Comparison of ENCODE assay signal across 8 mouse cellular contexts in genomic region chrX:50572191-50573095, GRCm38 (mm10).
A peak's percentile ranks its signal among the peaks of the same experiment; 100 is the strongest.
DNase-seq lines count a peak whose midpoint lies in the region; ATAC-seq and TF ChIP-seq lines count a peak whose summit lies in the region.
"Not testable (repeated sequence)": the region's sequence is repeated elsewhere in the genome, so short reads cannot be mapped to it uniquely, and the experiment has no call there.

No protein-coding gene starts in this region.

- not testable (repeated sequence) for H3K9ac ChIP-seq in heart, adult 2 months (ENCODE audit: low read depth, low read length); hindbrain, embryonic 15.5 days; lung, embryonic 15.5 days

- peak; percentile 75 for ATAC-seq in hindbrain, embryonic 15.5 days (ENCODE audit: low FRiP score, low read depth)
- not testable (repeated sequence) for ATAC-seq in lung, embryonic 15.5 days (ENCODE audit: borderline replicate concordance, extremely low read depth, low FRiP score, low TSS enrichment)

- H3K36me3 ChIP-seq in embryonic facial prominence, embryonic 10.5 days (replicated peaks), result peaks cover 45% of the 10 kb centered on the region
- not testable (repeated sequence) for H3K36me3 ChIP-seq in heart, adult 2 months (ENCODE audit: control insufficient read depth, insufficient read depth, low read length); hindbrain, embryonic 15.5 days; lung, embryonic 15.5 days

- TF ChIP-seq CTCF in heart, adult 2 months (IDR thresholded peaks at IDR 0.05), result peak; percentile 63

- WGBS in embryonic facial prominence, embryonic 10.5 days, result 72% methylated on average over 14 of the region's 14 CpGs
- 60% methylated on average over 14 of the region's 14 CpGs for WGBS in heart, adult 2 months
- 73% methylated on average over 14 of the region's 14 CpGs for WGBS in hindbrain, embryonic 15.5 days
- 66% methylated on average over 13 of the region's 14 CpGs for WGBS in lung, embryonic 15.5 days

- H3K9me3 ChIP-seq in embryonic facial prominence, embryonic 10.5 days; hindbrain, embryonic 15.5 days; lung, embryonic 15.5 days: not testable (repeated sequence)

- intact Hi-C loops in heart, adult 2 months (cut with DNase I), result not testable (repeated sequence)

- H3K27ac ChIP-seq in embryonic facial prominence, embryonic 10.5 days (replicated peaks); lung, embryonic 15.5 days: not testable (repeated sequence)
- peak overlapping the region; percentile 61 for H3K27ac ChIP-seq in heart, adult 2 months
- peak overlapping the region; percentile 38; the same call in 1 of the 2 replicates for H3K27ac ChIP-seq in hindbrain, embryonic 15.5 days (replicated peaks)

- not testable (repeated sequence) for TF ChIP-seq POLR2A in heart, adult 2 months (IDR thresholded peaks at IDR 0.05; ENCODE audit: insufficient read depth, low read depth, low read length)

- peak overlapping the region; percentile 35; the same call in 1 of the 2 replicates for H3K4me2 ChIP-seq in hindbrain, embryonic 15.5 days
- H3K4me2 ChIP-seq in lung, embryonic 15.5 days, result peak overlapping the region; percentile 16; the same call in 1 of the 2 replicates

- not testable (repeated sequence) for H3K4me1 ChIP-seq in embryonic facial prominence, embryonic 10.5 days; heart, adult 2 months (ENCODE audit: control insufficient read depth, insufficient read depth, low read length); hindbrain, embryonic 15.5 days (replicated peaks); lung, embryonic 15.5 days

- peak overlapping the region; percentile 16; the same call in 1 of the 2 replicates for H3K4me3 ChIP-seq in embryonic facial prominence, embryonic 10.5 days
- peak overlapping the region; percentile 38 for H3K4me3 ChIP-seq in heart, adult 2 months
- peak overlapping the region; percentile 25 for H3K4me3 ChIP-seq in hindbrain, embryonic 15.5 days
- H3K4me3 ChIP-seq in lung, embryonic 15.5 days, result peak overlapping the region; percentile 24

- TF ChIP-seq EP300 in heart, adult 2 months (IDR thresholded peaks at IDR 0.05; ENCODE audit: insufficient read depth, low read depth, low read length), result not testable (repeated sequence)

- peak; percentile 58 for DNase-seq in Muller cell, postnatal 12 days (ENCODE audit: inconsistent ontology term)
- peak; percentile 49 for DNase-seq in embryonic facial prominence, embryonic 10.5 days (ENCODE audit: low spot score)
- peak in 1 of 2 experiments; percentile 84 for DNase-seq in heart, adult 2 months
- peak; percentile 92 for DNase-seq in layer of hippocampus, adult 9-10 months (ENCODE audit: low spot score)
- peak; percentile 10 for DNase-seq in naive thymus-derived CD4-positive, alpha-beta T cell, adult 2 months (ENCODE audit: low read depth)
- peak; percentile 37 for DNase-seq in testis, postnatal 10 days (ENCODE audit: low spot score)

- not testable (repeated sequence) for H3K27me3 ChIP-seq in embryonic facial prominence, embryonic 10.5 days (replicated peaks; ENCODE audit: low read depth, poor library complexity, severe bottlenecking); heart, adult 2 months (ENCODE audit: control insufficient read depth, insufficient read depth, low read length); hindbrain, embryonic 15.5 days; lung, embryonic 15.5 days

- H3K79me2 ChIP-seq in heart, adult 2 months (replicated peaks; ENCODE audit: control insufficient read depth, insufficient read depth, low read length), result not testable (repeated sequence)
